Mouse (Mus musculus): ENCODE measurements at regions not wholly inside any gene's neighbourhood (a gene's known extent, or its start where the extent isn't known, plus 50 kb on each side); places are given as distances from the start of the nearest gene placed in this dataset.
"Not testable (repeated sequence)": the region's sequence is repeated elsewhere in the genome, so short reads cannot be mapped to it uniquely, and the experiment has no call there.

DNA sequence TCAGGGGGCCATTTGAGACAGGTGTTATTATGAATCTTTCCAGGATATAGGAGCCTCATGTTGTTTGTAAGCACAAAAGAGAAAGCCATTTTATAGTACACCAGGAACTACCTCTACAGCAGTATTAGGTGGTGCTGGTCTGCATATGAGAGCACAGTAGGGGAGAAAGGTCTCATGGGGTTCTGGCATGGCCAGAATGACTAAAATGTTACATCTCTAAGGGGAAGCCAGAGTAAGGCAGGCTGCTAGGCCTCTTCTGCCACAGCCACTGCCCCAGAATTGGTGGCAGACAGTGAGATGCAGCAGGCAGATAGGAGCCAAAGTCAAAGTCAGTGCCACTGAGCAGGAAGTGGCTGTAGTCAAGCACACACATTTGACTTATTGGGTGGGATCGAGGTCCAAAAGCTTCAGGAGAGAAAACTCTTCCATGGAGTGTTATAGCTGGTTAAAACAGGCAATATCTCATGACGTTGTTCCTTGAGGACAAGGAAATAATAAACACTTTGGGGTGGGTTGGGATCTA, 147.2 kb downstream of the Hira start:
- DNase-seq = no peak

DNA sequence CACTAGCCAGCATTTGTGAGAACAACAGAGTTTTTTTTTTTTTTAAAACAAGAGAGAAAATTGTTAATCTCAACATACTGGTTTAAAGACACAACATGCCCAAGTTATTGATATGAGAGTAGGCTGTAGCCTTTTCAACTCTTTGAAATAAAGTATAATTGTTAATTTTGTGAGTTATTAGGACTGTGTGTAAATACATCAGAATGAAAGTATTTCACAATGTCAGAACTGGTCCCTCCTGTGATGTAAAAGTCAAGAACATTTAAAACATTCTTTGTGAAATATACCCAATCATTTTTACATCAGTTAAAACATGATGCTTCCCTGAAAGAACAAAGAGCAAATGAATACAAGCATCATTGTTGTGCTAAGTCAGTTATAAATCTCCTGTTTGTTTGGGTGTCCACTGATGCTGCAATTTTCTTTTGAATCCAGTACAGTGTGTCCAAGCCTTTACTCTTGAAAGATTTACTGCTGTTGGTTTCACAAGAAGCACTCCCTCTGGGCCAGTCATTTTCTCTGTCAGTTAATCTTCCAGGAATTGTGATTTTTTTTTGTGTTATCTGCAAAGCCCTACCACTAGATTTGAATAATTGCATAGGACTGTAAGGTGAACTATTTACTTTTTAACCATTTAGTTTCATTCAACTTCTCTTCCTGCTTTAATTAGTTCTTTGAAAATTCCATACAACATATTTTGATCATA, 148.5 kb downstream of the Hira start:
- DNase-seq = no peak

DNA sequence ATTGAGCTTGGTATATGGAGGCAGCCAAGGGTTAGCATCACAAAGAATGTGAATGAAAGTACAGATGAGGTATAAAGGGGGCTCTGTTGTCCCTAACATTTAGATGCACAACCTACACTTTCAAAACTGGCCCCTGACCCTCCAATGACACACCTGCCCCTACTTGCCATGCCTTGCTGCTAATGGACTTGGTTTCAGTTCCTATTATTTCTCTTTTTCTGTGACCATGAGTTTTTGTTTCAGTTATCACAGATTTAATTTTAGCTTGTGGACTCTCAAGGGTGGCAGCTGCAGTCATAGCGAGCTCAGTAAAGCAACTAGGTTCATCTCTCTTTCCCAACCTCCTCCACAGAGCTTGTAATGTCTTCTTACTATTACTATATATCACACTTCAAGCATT, 150.3 kb downstream of the Hira start:
- no peak for DNase-seq

DNA sequence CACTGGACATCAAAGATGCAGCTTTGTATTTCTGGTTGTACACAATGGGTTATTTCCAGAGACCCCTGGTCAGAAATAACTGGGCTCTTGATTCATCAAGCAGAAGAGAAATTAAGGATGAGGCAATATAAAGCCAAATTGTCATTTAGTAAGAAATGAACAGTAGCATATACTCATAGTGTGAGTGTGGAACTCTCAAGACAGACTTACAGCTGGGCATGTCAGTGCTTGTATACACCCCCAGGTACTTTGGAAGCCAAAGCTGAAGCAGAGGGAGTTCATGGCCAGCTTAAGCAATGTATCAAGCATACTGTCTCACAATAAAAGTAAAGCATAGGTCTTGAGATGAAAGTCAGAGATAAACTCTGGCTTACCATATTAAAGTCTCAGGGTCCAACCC, 155.7 kb downstream of the Hira start:
- no peak for DNase-seq

DNA sequence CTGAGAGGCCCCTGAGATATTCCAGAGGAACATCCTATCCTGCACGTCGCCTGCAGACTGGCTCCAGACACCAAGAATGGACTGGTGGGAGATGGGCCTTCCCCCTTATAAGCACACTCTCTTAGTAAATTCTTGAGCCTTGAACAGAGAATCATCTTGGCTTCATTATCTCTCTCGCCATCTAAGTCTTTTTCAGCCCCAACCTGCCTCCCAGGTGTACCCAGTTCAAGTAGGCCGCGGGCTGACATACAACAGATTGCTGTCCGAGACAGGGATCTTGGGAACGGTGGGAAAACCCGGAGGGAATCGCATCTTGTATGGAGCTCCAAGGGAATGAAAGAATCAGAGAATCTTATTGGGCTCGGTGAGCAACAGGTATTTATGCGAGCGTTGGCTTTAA, 158.9 kb downstream of the Hira start:
- DNase-seq = no peak

DNA sequence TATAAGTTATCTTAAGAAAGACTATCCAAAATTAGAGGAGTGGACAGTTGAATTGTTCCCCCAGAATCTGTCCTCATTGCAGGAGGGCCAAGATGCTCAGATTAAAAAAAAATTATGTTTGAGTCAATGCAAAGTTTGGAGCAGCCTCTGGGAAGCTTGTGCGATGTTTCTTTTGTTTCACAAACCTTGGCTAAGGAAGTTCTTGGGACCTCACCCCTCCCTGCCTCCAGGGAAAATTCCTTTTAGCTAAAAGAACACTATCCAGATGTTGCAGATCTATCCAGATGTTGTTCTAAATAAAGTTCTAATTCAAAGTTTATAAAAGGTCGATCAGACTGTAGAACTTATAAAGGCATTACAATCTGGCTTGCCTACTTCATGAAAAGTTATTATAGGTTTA, 160.8 kb downstream of the Hira start:
- DNase-seq = no peak

DNA sequence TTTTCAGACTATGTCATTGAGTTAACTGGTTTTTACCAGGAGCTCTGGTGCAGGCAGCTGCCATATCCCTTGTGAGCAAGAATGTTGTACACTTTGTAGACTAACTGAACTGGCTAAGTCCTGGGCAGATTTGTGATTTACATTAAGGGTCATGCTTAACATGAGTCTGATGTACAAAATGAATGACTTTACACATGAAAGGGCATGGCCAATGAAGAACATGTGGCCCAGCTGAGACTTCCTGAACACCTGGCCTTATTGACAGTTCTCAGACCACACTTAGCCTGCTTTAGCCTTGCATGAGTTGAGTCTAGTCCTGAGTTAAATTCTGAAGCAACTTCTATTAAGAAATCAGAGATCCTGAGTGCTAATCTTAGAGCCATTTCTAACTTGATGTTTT, 176.0 kb downstream of the Hira start:
- DNase-seq = no peak

DNA sequence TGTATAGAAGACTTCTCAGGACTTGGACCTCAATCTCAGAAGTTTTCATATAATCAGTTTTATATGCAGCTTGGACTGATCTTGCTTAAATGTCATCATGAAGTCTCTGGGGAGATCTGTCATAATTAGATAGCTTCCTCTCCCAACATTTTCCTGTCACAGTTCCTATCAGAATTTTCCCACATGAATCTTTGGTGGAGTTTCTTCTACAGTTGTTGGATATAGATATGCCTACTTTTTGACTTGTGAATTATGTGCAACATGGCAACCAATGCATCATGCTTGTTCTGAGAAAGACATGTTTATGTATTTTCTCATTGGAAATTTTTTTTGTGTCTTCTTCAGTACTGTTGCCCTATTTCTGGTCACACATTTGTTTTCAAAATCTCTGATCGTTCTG, 183.5 kb downstream of the Hira start:
- DNase-seq = no peak

DNA sequence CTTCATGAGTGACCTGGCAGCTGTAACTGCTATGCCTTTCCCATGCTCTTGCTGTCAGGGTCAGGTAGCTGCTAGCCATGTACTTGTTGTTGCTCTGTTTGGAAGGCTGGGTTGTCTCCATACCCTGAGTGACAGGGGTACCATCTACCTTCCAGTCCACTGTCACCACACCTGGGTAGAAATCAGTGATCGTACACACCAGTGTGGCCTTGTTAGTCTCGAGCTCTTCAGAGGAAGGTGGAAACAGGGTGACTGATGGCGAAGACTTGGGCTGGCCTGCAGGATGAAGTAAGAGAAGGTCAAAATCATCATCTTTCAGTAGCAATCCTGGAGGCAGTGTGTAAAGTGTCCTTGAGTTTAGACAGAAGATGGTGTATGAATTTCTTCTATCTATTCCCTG, 185.0 kb downstream of the Hira start:
- DNase-seq = peak; percentile 4

DNA sequence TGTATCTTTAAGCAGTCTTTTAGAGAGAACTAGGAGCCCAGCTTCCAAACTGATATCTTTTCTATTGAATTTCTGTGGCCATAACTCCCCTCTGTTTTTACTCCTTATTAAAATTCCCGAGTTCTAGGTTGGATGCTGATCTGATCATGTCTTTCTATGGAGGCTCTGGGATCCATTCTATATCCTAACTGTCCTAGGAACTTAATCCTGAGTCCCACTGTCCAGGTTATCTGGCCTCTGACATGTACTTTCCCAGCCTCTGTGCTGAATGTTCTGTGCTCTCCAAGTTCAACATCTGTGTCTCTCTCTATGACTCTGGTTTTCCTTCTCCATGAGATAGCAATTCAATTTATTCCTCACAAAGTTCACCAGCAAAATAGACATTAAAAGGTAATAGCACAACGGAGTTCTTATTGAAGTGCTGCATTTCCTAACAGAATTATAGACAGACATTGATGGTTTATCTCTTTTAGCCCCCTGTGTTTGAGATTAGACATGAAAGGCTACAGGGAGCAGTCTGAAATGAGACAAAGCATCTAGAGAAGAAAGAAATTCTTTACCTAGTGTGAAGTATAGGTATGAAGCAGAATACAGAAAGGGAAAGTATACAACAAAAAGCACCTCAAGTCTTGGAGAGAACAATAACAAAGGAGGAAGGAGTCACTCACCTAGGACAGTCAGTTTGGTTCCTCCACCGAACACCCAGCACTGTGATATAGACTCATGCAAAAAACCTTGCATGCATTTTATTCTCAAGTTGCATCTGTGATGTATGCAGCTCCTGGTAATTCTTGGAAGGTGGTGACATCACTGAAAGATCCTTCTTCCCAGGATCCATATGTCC, 185.9 kb downstream of the Hira start:
- no peak for DNase-seq

DNA sequence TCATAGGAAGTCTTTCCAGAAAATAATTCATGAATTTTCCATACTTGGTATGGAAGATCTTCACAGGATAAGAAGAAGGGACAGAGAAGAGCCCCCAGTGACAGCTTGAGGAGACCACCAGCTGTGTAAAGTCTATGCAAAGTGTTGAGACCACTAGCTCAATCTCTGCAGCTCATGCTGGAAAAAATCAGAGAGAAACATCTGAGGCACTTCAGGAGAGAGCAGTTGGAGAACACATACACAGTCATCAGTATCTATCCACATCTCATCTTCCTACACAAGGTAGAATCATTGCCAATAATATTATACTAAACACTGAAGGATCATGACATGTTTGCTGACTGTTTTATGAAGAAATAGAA, 186.5 kb downstream of the Hira start:
- DNase-seq = no peak

DNA sequence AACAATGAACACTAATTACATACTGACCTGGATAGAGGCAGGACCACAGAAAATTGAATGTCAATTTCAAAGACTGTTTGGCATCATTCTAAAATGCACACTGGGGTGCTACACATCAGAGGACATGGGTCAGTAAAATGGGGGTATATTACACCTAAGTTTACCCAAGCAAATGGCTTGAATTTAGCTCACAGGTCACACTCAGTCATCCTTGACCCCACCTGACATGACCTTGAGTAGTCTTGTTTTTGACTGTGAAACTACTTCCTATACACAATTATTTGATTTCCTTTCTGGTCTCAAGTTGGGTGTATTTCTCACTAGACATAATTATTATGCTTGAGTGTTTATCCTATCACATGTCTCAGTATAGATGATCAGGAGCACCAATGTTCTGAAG, 187.6 kb downstream of the Hira start:
- DNase-seq = no peak

DNA sequence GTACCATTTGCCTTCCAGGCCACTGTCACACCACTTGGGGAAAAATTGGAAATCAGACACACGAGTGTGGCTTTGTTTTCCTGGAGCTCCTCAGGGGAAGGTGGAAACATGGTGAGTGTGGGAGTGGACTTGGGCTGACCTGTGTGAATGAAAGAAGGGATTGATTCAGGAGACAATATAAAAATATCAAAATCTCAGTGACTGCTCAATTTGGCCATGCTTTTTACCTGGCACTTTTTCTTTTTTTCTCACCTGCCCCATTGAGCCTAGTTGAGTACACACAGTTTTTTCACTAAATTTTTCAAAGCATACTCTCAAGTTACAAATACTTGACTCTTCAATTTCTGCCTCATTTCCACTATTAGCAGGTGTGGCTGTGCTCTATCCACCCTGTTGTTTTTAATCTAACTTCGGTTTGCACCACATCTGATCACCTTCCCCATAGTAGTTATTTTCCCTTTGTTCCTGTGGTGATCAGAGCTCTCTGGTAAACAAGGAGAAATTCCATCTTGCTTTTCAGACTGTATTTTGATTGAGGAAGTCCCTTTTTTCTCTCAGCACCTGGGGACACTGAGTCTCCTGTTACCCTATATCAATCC, 188.8 kb downstream of the Hira start:
- DNase-seq = no peak

DNA sequence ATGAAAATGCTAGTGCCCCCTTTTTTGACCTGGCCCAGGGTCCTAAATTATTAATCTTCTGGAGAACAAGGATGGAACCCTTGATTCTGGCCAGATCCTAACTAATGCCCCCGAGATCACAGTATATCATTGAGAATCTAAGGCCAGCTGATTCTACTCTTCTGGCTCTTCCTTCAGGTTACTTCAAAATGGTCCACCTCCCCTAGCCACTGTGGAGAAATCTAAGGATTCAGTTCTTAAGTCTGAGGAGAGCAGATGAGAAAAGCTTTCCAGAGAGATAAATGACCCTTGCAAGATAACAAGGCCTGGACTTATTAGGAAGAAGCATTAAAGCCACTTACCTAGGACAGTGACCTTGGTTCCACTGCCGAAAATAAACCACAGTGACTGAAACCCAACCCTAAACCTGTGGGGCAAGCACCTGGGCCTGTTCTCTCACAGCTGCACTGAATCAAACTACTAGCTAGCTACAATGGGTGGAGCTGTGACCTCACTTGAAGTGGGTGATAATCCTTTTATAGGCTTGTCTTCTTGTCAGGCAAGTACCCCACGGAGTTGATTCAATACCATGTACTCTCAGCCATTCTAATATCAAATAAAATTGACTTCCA, 190.0 kb downstream of the Hira start:
- DNase-seq = no peak

DNA sequence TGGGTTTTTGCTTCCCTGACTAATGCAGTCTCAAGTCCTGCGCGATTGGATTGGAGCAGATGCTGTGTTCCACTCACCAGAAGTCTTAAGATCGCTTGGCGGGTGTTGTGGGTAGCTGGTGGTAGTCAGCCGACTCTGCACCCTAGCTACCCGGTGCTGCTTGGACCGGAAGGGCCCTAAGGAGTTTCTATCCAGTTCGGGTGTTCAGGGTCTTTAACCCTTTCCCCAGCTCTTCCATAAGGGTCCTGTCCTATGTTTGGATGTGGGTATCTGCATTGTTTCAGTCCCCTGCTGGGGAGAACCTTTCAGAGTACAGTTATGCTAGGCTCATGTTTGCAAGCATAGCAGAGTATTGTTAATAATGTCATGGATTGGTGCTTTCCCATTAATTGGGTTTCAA, 206.7 kb downstream of the Hira start:
- DNase-seq = not testable (repeated sequence)

DNA sequence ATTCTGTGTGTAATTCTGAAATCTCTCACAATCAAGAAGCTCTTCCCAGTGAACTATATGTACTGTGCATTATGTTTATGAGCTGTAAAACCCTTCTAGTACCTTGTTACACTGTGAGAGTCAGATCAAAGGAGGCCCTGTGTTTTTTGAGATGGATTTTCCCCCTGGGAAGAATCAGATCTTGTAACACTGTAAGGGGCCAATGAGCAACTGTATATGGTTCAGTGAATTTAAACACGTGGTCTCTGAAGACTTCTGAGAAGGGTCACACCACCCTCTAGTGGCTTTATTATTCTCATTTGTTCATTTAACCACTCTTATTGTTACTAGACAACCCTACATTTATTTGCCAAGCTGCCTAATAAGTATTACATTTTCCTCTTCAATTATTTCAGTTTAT, 211.1 kb downstream of the Hira start:
- DNase-seq = no peak

Measured in adrenal gland, adult 8-10 months (tissue).